Mouse (Mus musculus) layer of hippocampus, adult 2 months (tissue): ENCODE measurements at regions not wholly inside any gene's neighbourhood (a gene's known extent, or its start where the extent isn't known, plus 50 kb on each side); places are given as distances from the start of the nearest gene placed in this dataset.
A peak's percentile ranks its signal among the peaks of the same experiment; 100 is the strongest.
"Not testable (repeated sequence)": the region's sequence is repeated elsewhere in the genome, so short reads cannot be mapped to it uniquely, and the experiment has no call there.

Experiments used
- DNase-seq, 2 experiments: peaks; one replicate each; pipeline ENCODE4 v3.0.0; 2022; ENCODE audit warnings: low spot score in 2 of 2
- H3K27ac ChIP-seq: fragments of 200-600 bp; 2 replicates; pipeline ENCODE4 v1.8.1; 2022
- H3K4me3 ChIP-seq: fragments of 200-600 bp; 2 replicates; pipeline ENCODE4 v1.8.1; 2022; ENCODE audit warnings: mild to moderate bottlenecking
- CTCF ChIP-seq: fragments of 200-600 bp; conservative IDR thresholded peaks from 2 replicates; pipeline ENCODE4 v1.8.1; 2022; ENCODE audit warnings: antibody characterized with exemption, mild to moderate bottlenecking, moderate library complexity

GRCm38 (mm10) chr5:96898120-96898672 is 99.3 kb upstream of the Bmp2k start:
- Histone ChIP-seq H3K4me3 (no peak overlapping the region), H3K27ac (peak overlapping the region; percentile 23; the same call in 1 of the 2 replicates)
- TF ChIP-seq CTCF = no peak
- DNase-seq = peak; percentile 37 to 58

- TF ChIP-seq CTCF = no peak
- no peak overlapping the region for H3K4me3 ChIP-seq
- DNase-seq = no peak
- no peak overlapping the region for H3K27ac ChIP-seq
Observed at GRCm38 (mm10) chr5:96898695-96899094, 98.8 kb upstream of the Bmp2k start.

GRCm38 (mm10) chr5:96905572-96906271 is 91.8 kb upstream of the Bmp2k start:
- TF ChIP-seq CTCF = no peak
- no peak overlapping the region for H3K4me3 ChIP-seq
- peak overlapping the region; percentile 60 for H3K27ac ChIP-seq
- peak; percentile 29 to 37 for DNase-seq

GRCm38 (mm10) chr5:96908371-96908770 is 89.1 kb upstream of the Bmp2k start:
- DNase-seq, H3K4me3 ChIP-seq, H3K27ac ChIP-seq: not testable (repeated sequence)

- DNase-seq = no peak
- Histone ChIP-seq H3K27ac (peak overlapping the region; percentile 25; the same call in 1 of the 2 replicates), H3K4me3 (no peak overlapping the region)
- TF ChIP-seq CTCF = no peak
Observed at GRCm38 (mm10) chr5:96909218-96909617, 88.3 kb upstream of the Bmp2k start.

- Histone ChIP-seq H3K4me3 (peak overlapping the region; percentile 34), H3K27ac (peak overlapping the region; percentile 69)
- TF ChIP-seq CTCF = no peak
- peak in 1 of 2 experiments; percentile 26 for DNase-seq
Observed at GRCm38 (mm10) chr5:96911550-96912253, 85.8 kb upstream of the Bmp2k start.

GRCm38 (mm10) chr5:96912254-96912635 is 85.2 kb upstream of the Bmp2k start:
- no peak for TF ChIP-seq CTCF
- no peak for DNase-seq
- Histone ChIP-seq H3K27ac (peak overlapping the region; percentile 75), H3K4me3 (no peak overlapping the region)

GRCm38 (mm10) chr5:96912781-96913180 is 84.7 kb upstream of the Bmp2k start:
- TF ChIP-seq CTCF = no peak
- no peak overlapping the region for H3K4me3 ChIP-seq
- peak overlapping the region; percentile 75 for H3K27ac ChIP-seq
- DNase-seq = no peak

- no peak for DNase-seq
- H3K4me3 ChIP-seq = no peak overlapping the region
- TF ChIP-seq CTCF = no peak
- peak overlapping the region; percentile 56 for H3K27ac ChIP-seq
Observed at GRCm38 (mm10) chr5:96913711-96914110, 83.8 kb upstream of the Bmp2k start.

- H3K27ac ChIP-seq = 0 out of 2 replicates have a peak overlapping the region, but pooled peaks have one; percentile 7
- TF ChIP-seq CTCF = no peak
- H3K4me3 ChIP-seq = no peak overlapping the region
- no peak for DNase-seq
Observed at GRCm38 (mm10) chr5:96914696-96915404, 82.6 kb upstream of the Bmp2k start.

- DNase-seq = no peak
- peak; percentile 57 for TF ChIP-seq CTCF
- no peak overlapping the region for H3K4me3 ChIP-seq
- H3K27ac ChIP-seq = peak overlapping the region; percentile 78
Observed at GRCm38 (mm10) chr5:96916897-96917296, 80.6 kb upstream of the Bmp2k start.

- peak in 1 of 2 experiments; percentile 37 for DNase-seq
- TF ChIP-seq CTCF = no peak
- Histone ChIP-seq H3K27ac (peak overlapping the region; percentile 78), H3K4me3 (no peak overlapping the region; the same call in 1 of the 2 replicates)
Observed at GRCm38 (mm10) chr5:96917596-96918258, 79.8 kb upstream of the Bmp2k start.

GRCm38 (mm10) chr5:96919149-96919548 is 78.3 kb upstream of the Bmp2k start:
- H3K4me3 ChIP-seq = no peak overlapping the region
- DNase-seq = no peak
- no peak for TF ChIP-seq CTCF
- peak overlapping the region; percentile 43; the same call in 1 of the 2 replicates for H3K27ac ChIP-seq
